Mouse (Mus musculus) testis, adult 2 months (tissue): ENCODE results near the gene Zfp651. TPM values are rescaled to one million over a fixed set of nuclear protein-coding genes. Genes with fewer than 3 reads are reported as not detected.
A peak's percentile ranks its signal among the peaks of the same experiment; 100 is the strongest.

Experiments used
- H3K27ac ChIP-seq: fragments of 200-500 bp; 2 replicates; pipeline ENCODE4 v1.5.1; 2012; ENCODE audit warnings: low read depth, low read length; ENCODE audit not compliant: control insufficient read depth, insufficient read depth
- H3K27me3 ChIP-seq: fragments of 200-500 bp; 2 replicates; pipeline ENCODE4 v1.6.1; 2012; ENCODE audit warnings: mild to moderate bottlenecking, low read length, moderate library complexity; ENCODE audit not compliant: control insufficient read depth, insufficient read depth
- H3K36me3 ChIP-seq: fragments of 200-500 bp; 2 replicates; pipeline ENCODE4 v1.6.1; 2012; ENCODE audit warnings: mild to moderate bottlenecking, low read length; ENCODE audit not compliant: control insufficient read depth, insufficient read depth
- H3K4me1 ChIP-seq: fragments of 200-500 bp; 2 replicates; pipeline ENCODE4 v1.6.1; 2012; ENCODE audit warnings: low read length; ENCODE audit not compliant: control insufficient read depth, insufficient read depth
- H3K4me3 ChIP-seq: fragments of 200-500 bp; 2 replicates; pipeline ENCODE4 v1.5.1; 2012; ENCODE audit warnings: low read depth, mild to moderate bottlenecking, low read length, moderate library complexity, mixed read lengths; ENCODE audit not compliant: control insufficient read depth
- CTCF ChIP-seq: fragments of 200-500 bp; IDR thresholded peaks from 2 replicates; pipeline ENCODE4 v1.5.1; 2012; ENCODE audit warnings: low read depth, mild to moderate bottlenecking, inconsistent platforms, low read length, moderate library complexity; ENCODE audit not compliant: control insufficient read depth, insufficient read depth, insufficient replicate concordance
- POLR2A ChIP-seq: fragments of 200-500 bp; IDR thresholded peaks from 2 replicates; pipeline ENCODE4 v1.6.1; 2012; ENCODE audit warnings: low read depth, mild to moderate bottlenecking, inconsistent platforms, low read length, moderate library complexity; ENCODE audit not compliant: control insufficient read depth
- polyA plus RNA-seq: library from polyadenylated mRNA; depleted of rRNA; stranded (reverse); fragments of >200 nt; gene quantifications from 2 replicates; pipeline ENCODE4 v1.2.3, GENCODE M21; 2012

The Zfp651 gene
- polyA plus RNA-seq, 1 experiment, result 4.9 TPM

GRCm38 (mm10) chr9:121719347-121720331 is 39.5 kb upstream of the Zfp651 start:
- TF ChIP-seq CTCF (no peak), POLR2A (peak; percentile 42; the same call in 1 of the 2 replicates)
- H3K36me3 ChIP-seq, result no peaks in the 10 kb centered on the region
- H3K4me3 ChIP-seq, result peak overlapping the region; percentile 81
- peaks cover 8% of the 10 kb centered on the region for H3K4me1 ChIP-seq
- peak overlapping the region; percentile 75 for H3K27ac ChIP-seq
- no peaks in the 10 kb centered on the region for H3K27me3 ChIP-seq

GRCm38 (mm10) chr9:121740490-121740889 is 18.6 kb upstream of the Zfp651 start:
- Histone ChIP-seq H3K27me3 (no peaks in the 10 kb centered on the region), H3K27ac (no peak overlapping the region), H3K36me3 (peaks cover 8% of the 10 kb centered on the region), H3K4me3 (no peak overlapping the region), H3K4me1 (no peaks in the 10 kb centered on the region)
- TF ChIP-seq POLR2A, result no peak
- no peak for TF ChIP-seq CTCF

- no peak overlapping the region for H3K4me3 ChIP-seq
- no peak overlapping the region for H3K27ac ChIP-seq
- TF ChIP-seq POLR2A (no peak), CTCF (no peak)
- no peaks in the 10 kb centered on the region for H3K4me1 ChIP-seq
- H3K27me3 ChIP-seq, result no peaks in the 10 kb centered on the region
- peaks cover 9% of the 10 kb centered on the region for H3K36me3 ChIP-seq
Observed at GRCm38 (mm10) chr9:121741168-121741567, 18.0 kb upstream of the Zfp651 start.

GRCm38 (mm10) chr9:121744051-121744450 is 15.1 kb upstream of the Zfp651 start:
- no peak overlapping the region for H3K4me3 ChIP-seq
- H3K4me1 ChIP-seq, result no peaks in the 10 kb centered on the region
- TF ChIP-seq CTCF, result no peak
- no peak for TF ChIP-seq POLR2A
- H3K27ac ChIP-seq, result no peak overlapping the region
- H3K27me3 ChIP-seq, result no peaks in the 10 kb centered on the region
- peaks cover 12% of the 10 kb centered on the region for H3K36me3 ChIP-seq

GRCm38 (mm10) chr9:121752774-121753173 is 6.4 kb upstream of the Zfp651 start:
- TF ChIP-seq POLR2A (no peak), CTCF (no peak)
- no peaks in the 10 kb centered on the region for H3K27me3 ChIP-seq
- H3K4me3 ChIP-seq, result no peak overlapping the region
- H3K4me1 ChIP-seq, result no peaks in the 10 kb centered on the region
- peaks cover 6% of the 10 kb centered on the region for H3K36me3 ChIP-seq
- no peak overlapping the region for H3K27ac ChIP-seq

GRCm38 (mm10) chr9:121754624-121755023 is 4.5 kb upstream of the Zfp651 start:
- no peaks in the 10 kb centered on the region for H3K27me3 ChIP-seq
- no peak overlapping the region for H3K27ac ChIP-seq
- no peak overlapping the region for H3K4me3 ChIP-seq
- no peak for TF ChIP-seq POLR2A
- TF ChIP-seq CTCF, result no peak
- peaks cover 15% of the 10 kb centered on the region for H3K4me1 ChIP-seq
- H3K36me3 ChIP-seq, result peaks cover 3% of the 10 kb centered on the region

GRCm38 (mm10) chr9:121756785-121757184 is 2.3 kb upstream of the Zfp651 start:
- Histone ChIP-seq H3K27ac (no peak overlapping the region), H3K36me3 (peaks cover 2% of the 10 kb centered on the region), H3K4me1 (peaks cover 25% of the 10 kb centered on the region), H3K4me3 (no peak overlapping the region), H3K27me3 (no peaks in the 10 kb centered on the region)
- TF ChIP-seq POLR2A, result no peak
- TF ChIP-seq CTCF, result no peak
